Mouse (Mus musculus): ENCODE data around the gene Pitpnm2. TPM values are rescaled to one million over a fixed set of nuclear protein-coding genes. Genes with fewer than 3 reads are reported as not detected.

The Pitpnm2 gene
- total and polyA plus RNA-seq, 3 experiments: 7.0 to 22.2 TPM; not detected in 1

DNA sequence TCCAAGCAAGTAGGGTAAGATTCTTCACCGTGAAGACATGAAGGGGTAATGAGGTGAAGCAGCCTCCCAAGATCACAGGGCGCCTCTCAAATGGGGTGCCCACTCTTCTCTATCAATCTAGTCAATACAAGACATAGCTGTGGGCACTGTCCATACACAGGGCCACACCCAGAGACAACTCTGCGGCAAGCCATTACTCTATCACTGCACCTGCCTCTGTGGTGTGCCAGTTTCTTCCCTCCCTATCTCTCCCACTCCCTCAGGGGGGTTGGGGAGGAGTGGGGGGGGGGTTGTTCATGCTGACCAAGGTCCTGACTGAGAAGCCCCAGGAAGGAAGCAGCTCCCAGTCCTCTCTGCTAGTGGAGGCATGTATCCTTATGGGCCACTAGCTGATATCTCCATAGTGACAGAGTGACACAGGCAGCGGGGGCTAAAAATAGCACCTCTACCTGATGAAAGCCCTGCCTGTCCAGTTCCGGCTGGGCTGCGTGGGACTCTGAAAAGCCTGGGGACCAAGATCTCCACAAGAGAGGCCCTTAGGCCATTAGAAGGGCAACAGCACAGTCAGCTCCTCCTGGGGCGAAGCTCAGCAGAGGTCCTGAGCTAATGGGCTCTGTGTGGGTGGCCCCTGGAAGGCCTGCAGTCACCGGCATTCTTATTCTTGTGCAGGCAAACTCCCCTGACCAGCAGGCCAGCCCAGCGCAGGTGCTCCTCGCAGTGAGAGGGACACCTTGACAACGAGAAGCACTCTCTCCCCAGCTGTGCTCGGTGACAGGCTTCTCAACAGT, 15.5 kb downstream of the Pitpnm2 start:
- Histone ChIP-seq H3K9me3 (replicated peaks; ENCODE audit: insufficient read depth, low read length) (no peaks in the 10 kb centered on the region), H3K27me3 (ENCODE audit: control insufficient read depth in 1 of 2, insufficient read depth in 2 of 2, low read length in 2 of 2) (no peaks in the 10 kb centered on the region), H3K4me1 (ENCODE audit: control insufficient read depth in 1 of 2, insufficient read depth in 2 of 2, low read length in 2 of 2) (no peaks in the 10 kb centered on the region), H3K27ac (ENCODE audit: control insufficient read depth, low read depth, low read length) (no peak overlapping the region), H3K4me3 (ENCODE audit: control insufficient read depth in 1 of 2, insufficient read depth in 1 of 2, low read depth in 2 of 2, low read length in 2 of 2) (no peak overlapping the region), H3K79me2 (ENCODE audit: control insufficient read depth, insufficient read depth, low read length, poor library complexity) (no peaks in the 10 kb centered on the region), H3K9ac (ENCODE audit: control insufficient read depth, low read depth, low read length, poor library complexity, severe bottlenecking) (no peak overlapping the region), H3K36me3 (ENCODE audit: control insufficient read depth in 1 of 2, insufficient read depth in 2 of 2, low read length in 2 of 2) (no peaks in the 10 kb centered on the region; a peak in 1 of 4 replicates)
- DNase-seq (ENCODE audit: low read depth, low spot score): no peak
- TF ChIP-seq TAL1 (IDR thresholded peaks at IDR 0.05; ENCODE audit: low read length) (no peak), NRF1 (IDR thresholded peaks at IDR 0.05; ENCODE audit: insufficient read depth, low read depth, low read length, poor library complexity, severe bottlenecking) (no peak), KAT2A (conservative IDR thresholded peaks at IDR 0.05; ENCODE audit: low read depth, low read length) (no peak), POLR2AphosphoS2 (IDR thresholded peaks at IDR 0.05; ENCODE audit: low read length) (no peak), GABPA (IDR thresholded peaks at IDR 0.05; ENCODE audit: low read depth, low read length) (no peak), ZNF384 (IDR thresholded peaks at IDR 0.05; ENCODE audit: low read depth, low read length) (no peak), TCF12 (IDR thresholded peaks at IDR 0.05; ENCODE audit: low read depth, low read length) (no peak), POLR2AphosphoS5 (IDR thresholded peaks at IDR 0.05; ENCODE audit: borderline replicate concordance, low read depth, low read length) (no peak), USF1 (IDR thresholded peaks at IDR 0.05; ENCODE audit: low read depth, low read length) (no peak)

DNA sequence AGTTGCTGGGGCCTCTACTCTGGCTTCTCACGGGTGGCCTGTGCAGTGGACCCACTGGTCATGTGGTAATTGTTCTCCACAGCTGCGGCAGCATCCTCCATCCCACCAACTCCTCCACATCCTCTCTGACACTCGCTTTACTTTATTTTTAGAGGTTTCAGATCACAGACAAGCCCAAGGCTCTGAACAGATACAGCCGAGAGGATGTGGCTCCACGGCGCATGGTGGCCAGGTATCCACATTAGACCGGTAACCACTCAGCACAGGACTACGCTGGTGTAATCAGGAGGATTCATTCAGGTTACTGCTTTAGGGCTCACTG, 16.5 kb downstream of the Pitpnm2 start:
- Histone ChIP-seq H3K4me1 (ENCODE audit: control insufficient read depth in 1 of 2, insufficient read depth in 2 of 2, low read length in 2 of 2) (no peaks in the 10 kb centered on the region), H3K9ac (ENCODE audit: control insufficient read depth, low read depth, low read length, poor library complexity, severe bottlenecking) (no peak overlapping the region), H3K4me3 (ENCODE audit: control insufficient read depth in 1 of 2, insufficient read depth in 1 of 2, low read depth in 2 of 2, low read length in 2 of 2) (no peak overlapping the region), H3K9me3 (replicated peaks; ENCODE audit: insufficient read depth, low read length) (no peaks in the 10 kb centered on the region), H3K27ac (ENCODE audit: control insufficient read depth, low read depth, low read length) (no peak overlapping the region), H3K36me3 (ENCODE audit: control insufficient read depth in 1 of 2, insufficient read depth in 2 of 2, low read length in 2 of 2) (no peaks in the 10 kb centered on the region; a peak in 1 of 4 replicates), H3K79me2 (ENCODE audit: control insufficient read depth, insufficient read depth, low read length, poor library complexity) (no peaks in the 10 kb centered on the region), H3K27me3 (ENCODE audit: control insufficient read depth in 1 of 2, insufficient read depth in 2 of 2, low read length in 2 of 2) (no peaks in the 10 kb centered on the region)
- no peak for DNase-seq (ENCODE audit: low read depth, low spot score)
- TF ChIP-seq MEF2A (IDR thresholded peaks at IDR 0.05; ENCODE audit: extremely low read depth, insufficient replicate concordance, low read depth, low read length, poor library complexity, severe bottlenecking): no peak
- no peak for TF ChIP-seq MAFK (IDR thresholded peaks at IDR 0.05; ENCODE audit: borderline replicate concordance, low read depth, low read length)
- TF ChIP-seq MAZ (IDR thresholded peaks at IDR 0.05; ENCODE audit: low read depth, low read length): no peak
- no peak for TF ChIP-seq ZKSCAN1 (IDR thresholded peaks at IDR 0.05; ENCODE audit: low read depth, low read length)
- TF ChIP-seq MAX (IDR thresholded peaks at IDR 0.05; ENCODE audit: low read length): no peak
- TF ChIP-seq ZNF384 (IDR thresholded peaks at IDR 0.05; ENCODE audit: low read depth, low read length): no peak
- TF ChIP-seq POLR2AphosphoS2 (IDR thresholded peaks at IDR 0.05; ENCODE audit: low read length): no peak
- no peak for TF ChIP-seq NELFE (IDR thresholded peaks at IDR 0.05; ENCODE audit: low read depth, low read length)
- TF ChIP-seq JUND (IDR thresholded peaks at IDR 0.05; ENCODE audit: low read depth, low read length): no peak
- no peak for TF ChIP-seq BHLHE40 (IDR thresholded peaks at IDR 0.05; ENCODE audit: borderline replicate concordance, low read depth, low read length)
- TF ChIP-seq RAD21 (IDR thresholded peaks at IDR 0.05; ENCODE audit: low read depth, low read length): no peak
- TF ChIP-seq ETS1 (IDR thresholded peaks at IDR 0.05; ENCODE audit: low read depth, low read length): no peak
- TF ChIP-seq CHD2 (IDR thresholded peaks at IDR 0.05; ENCODE audit: low read length): no peak
- no peak for TF ChIP-seq ZMIZ1 (IDR thresholded peaks at IDR 0.05; ENCODE audit: low read depth, low read length)
- TF ChIP-seq SMC3 (IDR thresholded peaks at IDR 0.05; ENCODE audit: low read depth, low read length): no peak
- no peak for TF ChIP-seq CHD1 (IDR thresholded peaks at IDR 0.05; ENCODE audit: low read depth, low read length)

Measured in MEL (cell line).